Mouse (Mus musculus) frontal cortex, postnatal 25 days (tissue): ENCODE results near the gene Ell2.

Experiments
- DNase-seq, 2 experiments: peaks; one replicate each; pipeline ENCODE4 v3.0.0; 2022; ENCODE audit warnings: low spot score in 2 of 2

Ell2 gene

GRCm38 (mm10) chr13:75730717-75731116 lies 24.2 kb downstream of the Ell2 start:
- no peak for DNase-seq

GRCm38 (mm10) chr13:75733594-75734161 lies 27.1 kb downstream of the Ell2 start:
- DNase-seq = no peak

- no peak for DNase-seq
Measured at GRCm38 (mm10) chr13:75734231-75734630, 27.7 kb downstream of the Ell2 start.

- no peak for DNase-seq
Measured at GRCm38 (mm10) chr13:75735606-75736005, 29.0 kb downstream of the Ell2 start.

- no peak for DNase-seq
Measured at GRCm38 (mm10) chr13:75737991-75738390, 31.4 kb downstream of the Ell2 start.

GRCm38 (mm10) chr13:75738536-75738935 lies 32.0 kb downstream of the Ell2 start:
- DNase-seq = no peak

- DNase-seq = no peak
Measured at GRCm38 (mm10) chr13:75738957-75739356, 32.4 kb downstream of the Ell2 start.

GRCm38 (mm10) chr13:75740018-75740417 lies 33.5 kb downstream of the Ell2 start:
- no peak for DNase-seq

GRCm38 (mm10) chr13:75741119-75741518 lies 34.6 kb downstream of the Ell2 start:
- DNase-seq = no peak

- DNase-seq = no peak
Measured at GRCm38 (mm10) chr13:75741736-75742729, 35.5 kb downstream of the Ell2 start.

- no peak for DNase-seq
Measured at GRCm38 (mm10) chr13:75742970-75743369, 36.4 kb downstream of the Ell2 start.

GRCm38 (mm10) chr13:75744065-75744464 lies 37.5 kb downstream of the Ell2 start:
- no peak for DNase-seq

GRCm38 (mm10) chr13:75745328-75745727 lies 38.8 kb downstream of the Ell2 start:
- no peak for DNase-seq

GRCm38 (mm10) chr13:75747265-75747664 lies 40.7 kb downstream of the Ell2 start:
- no peak for DNase-seq

- no peak for DNase-seq
Measured at GRCm38 (mm10) chr13:75748685-75749084, 42.1 kb downstream of the Ell2 start.

- no peak for DNase-seq
Measured at GRCm38 (mm10) chr13:75750785-75751184, 44.2 kb downstream of the Ell2 start.

GRCm38 (mm10) chr13:75752216-75752938 lies 45.8 kb downstream of the Ell2 start:
- DNase-seq = peak; percentile 26 to 41

GRCm38 (mm10) chr13:75754398-75754797 lies 47.8 kb downstream of the Ell2 start:
- DNase-seq = no peak

GRCm38 (mm10) chr13:75760859-75761548 lies 54.4 kb downstream of the Ell2 start:
- DNase-seq = no peak

- DNase-seq = no peak
Measured at GRCm38 (mm10) chr13:75762759-75763158, 56.2 kb downstream of the Ell2 start.

GRCm38 (mm10) chr13:75763280-75763679 lies 56.7 kb downstream of the Ell2 start:
- no peak for DNase-seq

- DNase-seq = no peak
Measured at GRCm38 (mm10) chr13:75765742-75766141, 59.2 kb downstream of the Ell2 start.
